Mouse (Mus musculus): Measurements from ENCODE around the gene Rab1a. TPM values are rescaled to one million over a fixed set of nuclear protein-coding genes. Genes with fewer than 3 reads are reported as not detected.
"Not testable (repeated sequence)": the region's sequence is repeated elsewhere in the genome, so short reads cannot be mapped to it uniquely, and the experiment has no call there.

Rab1a gene
- polyA plus RNA-seq, 1 experiment from 2014 or later: 268 TPM

DNA sequence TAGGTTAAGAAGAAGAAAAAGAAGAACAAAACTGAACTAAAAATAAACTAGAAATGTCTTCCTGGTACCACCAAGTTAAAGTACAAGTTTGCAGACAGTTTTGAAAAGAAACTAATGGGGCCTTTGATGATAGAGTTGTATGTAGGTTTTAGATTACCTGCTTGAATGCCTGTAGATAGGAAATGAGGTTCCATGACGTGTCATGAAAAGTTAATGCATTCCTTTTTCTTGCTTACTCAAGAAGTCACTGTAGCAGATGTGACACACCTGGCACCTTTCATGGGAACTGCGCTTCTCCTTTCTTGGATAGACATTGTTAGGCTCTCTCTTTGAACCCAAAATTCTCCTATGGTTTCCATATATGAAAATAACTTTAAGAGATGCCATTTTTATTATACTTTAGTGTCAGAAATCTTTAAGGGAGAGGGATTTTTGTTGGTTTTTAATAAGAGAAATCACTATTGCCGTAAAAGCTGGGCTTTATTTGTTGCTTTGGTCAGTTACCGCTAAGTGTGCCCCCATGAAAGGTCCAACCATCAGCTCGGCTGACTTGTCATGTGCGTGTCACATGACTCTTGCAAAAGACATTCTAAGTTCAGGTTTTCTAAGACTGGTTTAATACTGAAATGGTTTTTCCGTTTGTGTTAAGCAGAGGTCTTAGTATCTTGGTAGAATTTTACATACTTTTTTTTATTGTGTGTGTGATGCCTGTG is 1.2 kb downstream of the Rab1a start:
- Histone ChIP-seq H3K9me3 (no peaks in the 10 kb centered on the region), H3K4me2 (replicated peaks) (peak overlapping the region; percentile 87), H3K4me3 (peak overlapping the region; percentile 91), H3K27me3 (no peaks in the 10 kb centered on the region), H3K4me1 (peaks cover 33% of the 10 kb centered on the region), H3K27ac (no peak overlapping the region), H3K36me3 (no peaks in the 10 kb centered on the region), H3K9ac (peak overlapping the region; percentile 96)
- ATAC-seq (ENCODE audit: low FRiP score, low read depth): no peak
- WGBS: 50% methylated on average over 7 of the region's 7 CpGs

DNA sequence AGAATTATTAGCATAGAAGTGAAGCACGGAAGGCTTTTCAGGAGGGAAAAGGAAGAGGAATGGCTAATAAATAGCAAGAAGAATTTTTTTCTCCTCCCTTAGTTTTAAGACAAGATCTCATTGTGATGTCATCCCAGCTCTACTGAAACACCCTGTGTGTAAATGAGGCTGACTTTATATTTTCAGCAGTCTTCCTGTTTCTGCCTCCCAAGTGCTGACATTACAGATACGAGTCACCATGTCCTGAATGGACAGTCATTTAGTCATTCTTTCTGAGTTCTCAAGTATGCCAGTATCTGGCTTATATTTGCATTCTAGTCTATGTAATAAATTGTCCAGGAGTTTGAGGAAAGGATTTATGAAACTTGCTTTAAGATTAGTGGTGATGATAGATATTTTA is 3.1 kb downstream of the Rab1a start:
- H3K4me3 ChIP-seq: no peak overlapping the region
- 82% methylated on average over 2 of the region's 2 CpGs for WGBS
- H3K9me3 ChIP-seq: no peaks in the 10 kb centered on the region
- no peak overlapping the region for H3K9ac ChIP-seq
- ATAC-seq (ENCODE audit: low FRiP score, low read depth): no peak
- H3K36me3 ChIP-seq: no peaks in the 10 kb centered on the region; the same call in 1 of the 2 replicates
- peaks cover 33% of the 10 kb centered on the region for H3K4me1 ChIP-seq
- no peak overlapping the region for H3K27ac ChIP-seq
- peak overlapping the region; percentile 21; the same call in 1 of the 2 replicates for H3K4me2 ChIP-seq (replicated peaks)
- no peaks in the 10 kb centered on the region for H3K27me3 ChIP-seq

DNA sequence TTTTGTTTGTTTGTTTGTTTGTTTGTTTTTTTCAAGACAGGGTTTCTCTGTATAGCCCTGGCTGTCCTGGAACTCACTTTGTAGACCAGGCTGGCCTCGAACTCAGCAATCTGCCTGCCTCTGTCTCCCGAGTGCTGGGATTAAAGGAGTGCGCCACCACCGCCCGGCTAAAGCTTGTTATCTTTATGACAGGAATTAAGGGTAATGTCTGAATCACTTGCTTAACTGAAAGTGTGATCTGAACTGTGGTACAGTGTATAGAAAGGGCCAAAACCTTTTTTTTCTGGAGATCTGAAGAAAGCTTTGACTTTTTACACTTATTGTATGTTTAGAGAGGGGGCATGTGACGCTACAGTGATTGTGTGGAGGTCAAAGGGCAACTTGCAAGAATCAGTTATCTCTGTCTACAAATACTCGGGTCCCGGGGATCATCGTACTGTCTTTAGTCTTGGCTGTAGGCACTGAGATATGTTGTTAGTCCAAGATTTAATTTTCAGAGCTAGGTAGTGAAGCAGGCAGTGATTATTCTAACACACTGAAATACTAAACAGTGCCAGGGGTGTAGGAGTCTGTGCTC is 3.7 kb downstream of the Rab1a start:
- Histone ChIP-seq H3K36me3 (no peaks in the 10 kb centered on the region; the same call in 1 of the 2 replicates), H3K4me1 (peaks cover 33% of the 10 kb centered on the region), H3K4me2 (replicated peaks) (no peak overlapping the region), H3K4me3 (no peak overlapping the region), H3K27ac (no peak overlapping the region), H3K9ac (no peak overlapping the region), H3K9me3 (no peaks in the 10 kb centered on the region), H3K27me3 (no peaks in the 10 kb centered on the region)
- no peak for ATAC-seq (ENCODE audit: low FRiP score, low read depth)
- 76% methylated on average over 9 of the region's 9 CpGs for WGBS

DNA sequence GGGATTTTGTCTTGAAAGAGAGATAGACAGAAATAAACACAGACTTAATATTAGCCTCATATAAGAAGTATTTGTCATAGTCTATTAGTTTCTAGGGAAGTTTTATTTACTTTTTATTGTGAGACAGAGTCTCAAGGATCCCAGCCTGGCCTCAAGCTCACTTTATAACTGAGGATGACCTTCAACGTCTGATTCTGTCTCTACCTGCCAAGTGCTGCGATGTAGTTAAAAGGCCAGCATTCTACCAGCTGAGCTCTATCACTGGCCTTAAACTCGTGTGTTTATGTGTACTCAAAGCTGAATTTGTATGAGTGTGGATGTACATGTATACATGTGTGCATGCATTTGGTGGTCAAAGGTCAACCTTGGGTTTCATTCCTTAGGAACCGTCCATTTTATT is 4.3 kb downstream of the Rab1a start:
- WGBS: 85% methylated on average over 4 of the region's 4 CpGs
- no peak for ATAC-seq (ENCODE audit: low FRiP score, low read depth)
- H3K4me3 ChIP-seq: no peak overlapping the region
- no peak overlapping the region for H3K9ac ChIP-seq
- no peak overlapping the region for H3K27ac ChIP-seq
- no peaks in the 10 kb centered on the region; the same call in 1 of the 2 replicates for H3K36me3 ChIP-seq
- H3K4me2 ChIP-seq (replicated peaks): no peak overlapping the region
- no peaks in the 10 kb centered on the region for H3K9me3 ChIP-seq
- peaks cover 33% of the 10 kb centered on the region for H3K4me1 ChIP-seq
- H3K27me3 ChIP-seq: no peaks in the 10 kb centered on the region

DNA sequence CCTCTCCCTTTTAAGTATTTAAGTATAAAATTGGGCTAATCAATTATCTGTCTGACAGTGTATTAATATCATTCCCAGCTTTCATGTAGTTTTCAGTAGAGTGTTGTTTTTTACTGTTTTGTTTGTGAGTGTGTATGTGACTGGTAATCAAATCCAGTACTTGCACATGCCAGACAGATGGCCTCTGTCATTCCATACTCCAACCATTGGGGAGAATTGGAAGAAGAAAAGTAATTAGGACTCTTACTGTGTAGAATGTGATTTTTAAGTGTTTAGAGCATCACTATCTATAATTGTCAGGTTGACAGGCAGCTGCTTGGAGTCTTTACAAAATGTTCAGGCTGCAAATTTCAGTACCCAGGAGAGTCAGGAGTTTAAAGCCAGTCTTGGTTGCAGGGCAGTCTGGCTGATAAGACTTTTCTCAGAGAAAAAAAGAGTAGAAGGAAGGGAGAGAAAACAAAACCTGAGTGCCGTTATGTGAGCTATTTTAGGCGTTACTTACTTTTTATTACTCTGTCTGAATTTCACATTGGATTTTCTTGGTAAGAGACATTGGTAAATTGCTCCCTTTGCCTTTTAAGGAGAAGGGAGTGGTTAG is 5.5 kb downstream of the Rab1a start:
- no peaks in the 10 kb centered on the region for H3K27me3 ChIP-seq
- H3K4me3 ChIP-seq: no peak overlapping the region
- 38% methylated on average over 2 of the region's 2 CpGs for WGBS
- H3K9ac ChIP-seq: no peak overlapping the region
- no peak overlapping the region for H3K27ac ChIP-seq
- no peaks in the 10 kb centered on the region; the same call in 1 of the 2 replicates for H3K36me3 ChIP-seq
- ATAC-seq (ENCODE audit: low FRiP score, low read depth): no peak
- no peak overlapping the region for H3K4me2 ChIP-seq (replicated peaks)
- peaks cover 42% of the 10 kb centered on the region for H3K4me1 ChIP-seq
- H3K9me3 ChIP-seq: no peaks in the 10 kb centered on the region

DNA sequence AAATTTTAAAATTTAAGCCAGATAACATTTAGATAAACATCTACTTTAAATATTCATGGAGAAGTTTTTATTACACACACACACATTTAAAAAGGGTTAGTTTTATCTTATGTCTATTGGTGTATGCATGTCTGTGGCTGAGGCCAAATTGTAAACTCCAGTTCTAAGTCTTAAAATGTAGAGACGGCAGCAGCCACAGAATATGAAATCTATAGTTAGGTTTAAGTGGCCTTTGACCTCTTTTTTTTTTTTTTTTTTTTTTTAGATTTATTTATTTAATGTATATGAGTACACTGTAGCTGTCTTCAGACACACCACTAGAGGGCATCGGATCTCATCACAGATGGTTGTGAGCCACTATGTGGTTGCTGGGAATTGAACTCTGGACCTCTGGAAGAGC is 6.4 kb downstream of the Rab1a start:
- 76% methylated on average over 2 of the region's 2 CpGs for WGBS

DNA sequence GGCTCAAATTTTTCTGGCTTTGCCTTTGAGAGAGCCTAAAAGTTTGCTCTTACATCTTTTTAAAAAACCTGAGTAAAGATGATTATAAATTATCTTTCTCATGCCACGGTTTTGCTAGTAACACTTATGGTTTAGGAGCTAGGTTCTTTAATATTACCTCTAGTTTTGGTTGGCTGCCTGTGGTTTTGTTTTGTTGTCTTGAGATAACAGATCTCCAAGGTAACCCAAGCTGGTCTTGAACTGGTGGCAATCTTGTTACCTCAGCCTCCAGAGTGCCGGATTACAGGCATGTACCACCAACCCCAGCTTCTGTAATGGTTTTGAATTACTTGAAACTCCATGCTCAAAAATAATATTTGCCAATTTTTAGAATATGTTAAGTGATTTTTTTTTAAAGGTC is 10.6 kb downstream of the Rab1a start:
- no peak overlapping the region for H3K9ac ChIP-seq
- no peaks in the 10 kb centered on the region for H3K27me3 ChIP-seq
- 79% methylated on average over 2 of the region's 2 CpGs for WGBS
- no peak overlapping the region for H3K27ac ChIP-seq
- peaks cover 11% of the 10 kb centered on the region for H3K4me1 ChIP-seq
- no peaks in the 10 kb centered on the region for H3K9me3 ChIP-seq
- no peak for ATAC-seq (ENCODE audit: low FRiP score, low read depth)
- no peak overlapping the region for H3K4me3 ChIP-seq
- peaks cover 24% of the 10 kb centered on the region for H3K36me3 ChIP-seq
- no peak overlapping the region for H3K4me2 ChIP-seq (replicated peaks)

More for the DNA sequence above, 6.4 kb downstream of the Rab1a start:
- H3K4me1 ChIP-seq: peaks cover 39% of the 10 kb centered on the region
- H3K9ac ChIP-seq: no peak overlapping the region
- no peak overlapping the region for H3K4me2 ChIP-seq (replicated peaks)
- no peaks in the 10 kb centered on the region; the same call in 1 of the 2 replicates for H3K36me3 ChIP-seq
- ATAC-seq (ENCODE audit: low FRiP score, low read depth): no peak
- no peaks in the 10 kb centered on the region for H3K27me3 ChIP-seq
- H3K9me3 ChIP-seq: no peaks in the 10 kb centered on the region
- no peak overlapping the region for H3K4me3 ChIP-seq
- H3K27ac ChIP-seq: no peak overlapping the region

DNA sequence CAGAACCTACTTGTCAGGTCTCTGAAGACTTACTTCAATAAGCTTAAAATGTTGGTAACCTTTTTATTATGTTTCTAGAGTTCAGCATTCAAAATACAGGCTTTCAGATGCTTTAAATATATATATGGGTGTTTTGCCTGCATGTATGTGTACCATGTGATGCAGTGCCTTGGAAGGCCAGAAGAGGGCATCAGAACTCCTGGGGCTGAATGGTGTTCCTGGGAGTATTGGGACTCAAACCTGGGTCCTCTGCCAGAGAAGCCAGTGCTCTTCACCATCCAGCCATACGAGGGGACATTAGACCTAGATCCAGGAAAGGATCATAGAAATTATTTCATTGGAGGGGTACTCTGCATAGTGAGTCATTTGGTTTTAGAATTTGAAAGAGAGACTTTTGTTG is 13.5 kb downstream of the Rab1a start:
- no peak overlapping the region for H3K27ac ChIP-seq
- H3K4me2 ChIP-seq (replicated peaks): no peak overlapping the region
- peaks cover 10% of the 10 kb centered on the region; the same call in 1 of the 2 replicates for H3K4me1 ChIP-seq
- H3K27me3 ChIP-seq: no peaks in the 10 kb centered on the region
- no peaks in the 10 kb centered on the region for H3K9me3 ChIP-seq
- H3K9ac ChIP-seq: no peak overlapping the region
- no peak overlapping the region for H3K4me3 ChIP-seq
- peaks cover 50% of the 10 kb centered on the region for H3K36me3 ChIP-seq
- WGBS: 100% methylated on average over 1 of the region's 1 CpGs
- no peak for ATAC-seq (ENCODE audit: low FRiP score, low read depth)

DNA sequence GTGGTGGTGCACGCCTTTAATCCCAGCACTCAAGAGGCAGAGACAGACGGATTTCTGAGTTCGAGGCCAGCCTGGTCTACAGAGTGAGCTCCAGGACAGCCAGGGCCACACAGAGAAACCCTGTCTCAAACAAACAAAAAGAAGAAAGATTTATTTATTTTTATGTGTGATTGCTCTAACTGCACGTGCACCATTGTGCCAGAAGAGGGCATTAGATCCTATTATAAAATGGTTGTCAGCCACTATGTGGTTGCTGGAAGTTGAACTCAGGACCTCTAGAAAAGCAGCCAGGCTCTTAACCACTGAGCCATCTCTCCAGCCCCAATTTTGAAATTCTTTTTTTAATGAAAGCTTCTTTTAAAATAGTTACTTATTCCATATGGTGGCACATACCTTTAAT is 15.2 kb downstream of the Rab1a start:
- no peak overlapping the region for H3K9ac ChIP-seq
- H3K36me3 ChIP-seq: peaks cover 65% of the 10 kb centered on the region
- no peak overlapping the region for H3K4me2 ChIP-seq (replicated peaks)
- H3K9me3 ChIP-seq: no peaks in the 10 kb centered on the region
- peaks cover under 1% of the 10 kb centered on the region; the same call in 1 of the 2 replicates for H3K4me1 ChIP-seq
- WGBS: 89% methylated on average over 4 of the region's 4 CpGs
- ATAC-seq (ENCODE audit: low FRiP score, low read depth): no peak
- no peak overlapping the region for H3K27ac ChIP-seq
- no peak overlapping the region for H3K4me3 ChIP-seq
- no peaks in the 10 kb centered on the region for H3K27me3 ChIP-seq

DNA sequence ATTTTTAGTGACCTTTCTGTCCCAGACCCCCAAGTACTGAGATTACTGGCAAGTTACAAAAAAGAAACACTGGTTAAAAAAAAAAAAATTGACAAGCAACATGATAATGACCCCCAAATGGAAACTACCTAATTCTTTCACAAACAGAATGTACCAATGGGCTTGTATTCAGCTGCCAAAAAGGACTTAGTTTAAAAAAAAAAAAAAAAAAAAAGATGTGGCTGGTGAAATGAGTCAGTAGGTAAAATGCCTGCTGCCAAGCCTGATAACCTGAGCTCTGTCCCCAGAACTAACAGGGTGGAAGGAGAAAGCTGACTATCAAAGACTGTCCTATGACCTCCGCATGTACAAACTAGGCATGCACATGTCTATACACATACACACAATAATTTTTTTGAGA is 16.0 kb downstream of the Rab1a start:
- no peaks in the 10 kb centered on the region for H3K4me1 ChIP-seq
- WGBS: 97% methylated on average over 1 of the region's 1 CpGs
- H3K9me3 ChIP-seq: no peaks in the 10 kb centered on the region
- ATAC-seq (ENCODE audit: low FRiP score, low read depth): no peak
- H3K27ac ChIP-seq: no peak overlapping the region
- H3K9ac ChIP-seq: no peak overlapping the region
- peaks cover 68% of the 10 kb centered on the region for H3K36me3 ChIP-seq
- H3K4me3 ChIP-seq: no peak overlapping the region
- no peak overlapping the region for H3K4me2 ChIP-seq (replicated peaks)
- no peaks in the 10 kb centered on the region for H3K27me3 ChIP-seq

DNA sequence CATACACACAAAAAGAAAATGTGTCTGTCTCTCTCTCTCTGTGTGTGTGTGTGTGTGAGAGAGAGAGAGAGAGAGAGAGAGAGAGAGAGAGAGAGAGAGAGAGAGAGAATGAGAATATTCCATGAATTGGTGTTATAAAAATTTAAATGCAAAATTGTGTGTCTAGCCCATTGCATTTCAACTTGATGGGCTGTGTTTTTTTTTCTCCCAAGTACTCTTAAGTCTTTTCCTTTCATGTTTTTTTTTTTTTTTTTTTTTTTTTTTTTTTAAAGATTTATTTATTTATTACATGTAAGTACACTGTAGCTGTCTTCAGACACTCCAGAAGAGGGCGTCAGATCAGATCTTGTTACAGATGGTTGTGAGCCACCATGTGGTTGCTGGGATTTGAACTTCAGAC is 20.4 kb downstream of the Rab1a start:
- not testable (repeated sequence) for H3K9me3 ChIP-seq; H3K4me2 ChIP-seq (replicated peaks); H3K9ac ChIP-seq; H3K27ac ChIP-seq; H3K4me1 ChIP-seq; ATAC-seq (ENCODE audit: low FRiP score, low read depth); H3K27me3 ChIP-seq; H3K4me3 ChIP-seq
- WGBS: no CpG with 5 or more reads among the region's 1 CpGs
- H3K36me3 ChIP-seq: peaks cover 84% of the 10 kb centered on the region

DNA sequence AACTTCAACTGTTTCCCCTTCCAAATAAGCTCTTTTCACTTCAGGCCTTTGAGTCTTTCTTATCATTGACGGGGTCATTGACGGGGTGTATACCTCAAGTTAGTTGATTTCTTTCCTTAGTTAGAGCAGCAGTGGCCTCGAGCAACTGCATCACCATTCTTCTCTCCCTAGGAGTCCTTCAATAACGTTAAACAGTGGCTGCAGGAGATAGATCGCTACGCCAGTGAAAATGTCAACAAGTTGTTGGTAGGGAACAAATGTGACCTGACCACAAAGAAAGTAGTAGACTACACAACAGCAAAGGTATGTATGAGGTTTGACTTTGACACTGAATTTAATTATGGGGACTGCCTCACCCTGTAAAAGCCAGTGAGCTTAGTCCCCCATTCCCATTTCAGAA is 23.0 kb downstream of the Rab1a start:
- WGBS: 85% methylated on average over 6 of the region's 6 CpGs
- peaks cover 81% of the 10 kb centered on the region for H3K36me3 ChIP-seq

More for the DNA sequence above, 23.0 kb downstream of the Rab1a start:
- Histone ChIP-seq H3K4me1 (no peaks in the 10 kb centered on the region), H3K27ac (no peak overlapping the region), H3K27me3 (no peaks in the 10 kb centered on the region), H3K4me2 (replicated peaks) (no peak overlapping the region), H3K4me3 (no peak overlapping the region), H3K9me3 (no peaks in the 10 kb centered on the region), H3K9ac (no peak overlapping the region)
- ATAC-seq (ENCODE audit: low FRiP score, low read depth): no peak
